9 mouse cellular contexts compared by ENCODE assay signal in the genomic region with DNA sequence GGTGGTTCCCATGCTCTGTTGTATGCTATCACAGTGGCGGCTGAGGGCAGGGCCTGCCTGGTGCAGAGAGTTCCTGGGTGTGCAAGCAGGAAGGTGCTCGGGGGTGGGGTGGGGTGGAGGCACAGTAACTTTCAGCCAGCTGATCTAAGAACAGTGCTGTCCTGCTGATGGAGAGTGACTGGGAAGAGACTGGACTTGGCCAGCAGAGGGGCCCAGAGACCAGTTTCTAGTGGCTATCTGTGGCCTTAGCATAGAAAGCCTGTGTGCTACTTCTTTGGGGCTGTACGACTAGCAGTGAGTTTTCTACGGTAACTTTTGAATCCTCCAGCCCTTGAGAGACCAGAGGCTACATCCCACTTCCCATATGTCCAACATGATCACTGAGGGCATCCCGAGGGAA. TPM values are rescaled to one million over a fixed set of nuclear protein-coding genes. Genes with fewer than 3 reads are reported as not detected.
DNase-seq lines count a peak whose midpoint lies in the region; ATAC-seq lines count a peak whose summit lies in the region.
"Had no signal": no experiment of that assay in that cellular context is flagged by ENCODE, and none has a peak within 500 bp of the region (broad histone marks: within the 10 kb centered on the region; RNA-seq: fewer than 3 reads in every experiment).

No protein-coding gene starts in this region.

- WGBS in forebrain, embryonic 12.5 days = 43% methylated on average over 5 of the region's 5 CpGs
- WGBS in intestine, embryonic 15.5 days = 46% methylated on average over 5 of the region's 5 CpGs

- no peak overlapping the region for H3K4me2 ChIP-seq in forebrain, embryonic 12.5 days
- H3K4me2 ChIP-seq in intestine, embryonic 15.5 days (replicated peaks) = no peak overlapping the region
- H3K4me2 ChIP-seq: lung, embryonic 15.5 days had no signal

- peaks cover 18% of the 10 kb centered on the region for H3K27me3 ChIP-seq in forebrain, embryonic 12.5 days
- H3K27me3 ChIP-seq in intestine, embryonic 15.5 days (replicated peaks) = no peaks in the 10 kb centered on the region

- no peak overlapping the region for H3K4me3 ChIP-seq in forebrain, embryonic 12.5 days (replicated peaks)
- H3K4me3 ChIP-seq in intestine, embryonic 15.5 days (replicated peaks) = no peak overlapping the region
- H3K4me3 ChIP-seq: lung, embryonic 15.5 days had no signal

- ATAC-seq in forebrain, embryonic 12.5 days (ENCODE audit: low FRiP score) = peak; percentile 78
- peak; percentile 17; the same call in 1 of the 2 replicates for ATAC-seq in intestine, embryonic 15.5 days

- DNase-seq in heart, adult 18-20 months = peak; percentile 38 to 45
- no peak for DNase-seq in heart, adult 11 months
- DNase-seq in Muller cell, postnatal 12 days (ENCODE audit: inconsistent ontology term) = peak; percentile 56
- peak; percentile 76 for DNase-seq in lung, postnatal 36 days
- peak; percentile 33 for DNase-seq in right cerebral cortex, postnatal 14 days
- no peak for DNase-seq in spleen, postnatal 14 days (ENCODE audit: low spot score in 2 of 2)

- H3K27ac ChIP-seq in forebrain, embryonic 12.5 days = 0 out of 2 replicates have a peak overlapping the region, but pooled peaks have one; percentile 73
- H3K27ac ChIP-seq in intestine, embryonic 15.5 days = no peak overlapping the region
- H3K27ac ChIP-seq: lung, embryonic 15.5 days had no signal

- no peaks in the 10 kb centered on the region for H3K9me3 ChIP-seq in forebrain, embryonic 12.5 days
- no peaks in the 10 kb centered on the region for H3K9me3 ChIP-seq in intestine, embryonic 15.5 days
- H3K9me3 ChIP-seq: lung, embryonic 15.5 days had no signal

- peaks cover 25% of the 10 kb centered on the region for H3K4me1 ChIP-seq in forebrain, embryonic 12.5 days
- peaks cover 16% of the 10 kb centered on the region; the same call in 1 of the 2 replicates for H3K4me1 ChIP-seq in intestine, embryonic 15.5 days (replicated peaks)

- H3K9ac ChIP-seq in forebrain, embryonic 12.5 days = peak overlapping the region; percentile 36; the same call in 1 of the 2 replicates
- H3K9ac ChIP-seq in intestine, embryonic 15.5 days = no peak overlapping the region
- H3K9ac ChIP-seq: lung, embryonic 15.5 days had no signal

- H3K36me3 ChIP-seq in forebrain, embryonic 12.5 days (replicated peaks) = no peaks in the 10 kb centered on the region
- no peaks in the 10 kb centered on the region for H3K36me3 ChIP-seq in intestine, embryonic 15.5 days
- H3K36me3 ChIP-seq: lung, embryonic 15.5 days had no signal

RNA-seq across cellular contexts. Expression of gene Noxa1, which starts 4.0 kb away (rescaled TPM):
- total RNA-seq in heart, adult 18-20 months (2021) = not detected
- 0.24 TPM in 1 of 2 replicates, not detected in the other for polyA plus RNA-seq in forebrain, embryonic 12.5 days (2016; fragmentation: Nextera tagmentation; extraction: Ambion mirVana)
- polyA plus RNA-seq in intestine, embryonic 15.5 days (2015; fragmentation: Nextera tagmentation; extraction: Ambion mirVana) = 5.6 and 10.0 TPM in 2 replicates

RNA-seq across cellular contexts. Expression of gene Entpd8, which starts 18.9 kb away (rescaled TPM):
- total RNA-seq in heart, adult 18-20 months (2021) = not detected
- not detected in 2 replicates for polyA plus RNA-seq in forebrain, embryonic 12.5 days (2016; fragmentation: Nextera tagmentation; extraction: Ambion mirVana)
- polyA plus RNA-seq in intestine, embryonic 15.5 days (2015; fragmentation: Nextera tagmentation; extraction: Ambion mirVana) = 8.9 and 11.7 TPM in 2 replicates

RNA-seq across cellular contexts. Expression of gene Nsmf, which starts 44.8 kb away (rescaled TPM):
- total RNA-seq in heart, adult 18-20 months (2021) = 10 to 100 TPM; 11.2 to 13.6 TPM
- 103 and 112 TPM in 2 replicates for polyA plus RNA-seq in forebrain, embryonic 12.5 days (2016; fragmentation: Nextera tagmentation; extraction: Ambion mirVana)
- polyA plus RNA-seq in intestine, embryonic 15.5 days (2015; fragmentation: Nextera tagmentation; extraction: Ambion mirVana) = 48.8 and 50.6 TPM in 2 replicates

Comparison
In these comparisons a context has a peak if more than half of its experiments do, and no peak if none do; other contexts are left out.
1. DNase-seq: peak in heart, adult 18-20 months (2 of 2), Muller cell, postnatal 12 days (single experiment), lung, postnatal 36 days (single experiment) and right cerebral cortex, postnatal 14 days (single experiment); none in heart, adult 11 months (single experiment) and spleen, postnatal 14 days (0 of 2).